Mouse (Mus musculus) inflammation-experienced regulatory T-cells, adult 16 weeks (primary cell): ENCODE results near the gene Rrp1b. TPM values are rescaled to one million over a fixed set of nuclear protein-coding genes. Genes with fewer than 3 reads are reported as not detected.

Source experiments
- polyA plus RNA-seq: library from polyadenylated mRNA; unstranded; fragments of 100-300 nt; shearing (Covaris generic); gene quantifications from one replicate; pipeline ENCODE4 v1.2.1, GENCODE M21; 2017

Rrp1b gene
- 76.9 TPM for polyA plus RNA-seq

DNA sequence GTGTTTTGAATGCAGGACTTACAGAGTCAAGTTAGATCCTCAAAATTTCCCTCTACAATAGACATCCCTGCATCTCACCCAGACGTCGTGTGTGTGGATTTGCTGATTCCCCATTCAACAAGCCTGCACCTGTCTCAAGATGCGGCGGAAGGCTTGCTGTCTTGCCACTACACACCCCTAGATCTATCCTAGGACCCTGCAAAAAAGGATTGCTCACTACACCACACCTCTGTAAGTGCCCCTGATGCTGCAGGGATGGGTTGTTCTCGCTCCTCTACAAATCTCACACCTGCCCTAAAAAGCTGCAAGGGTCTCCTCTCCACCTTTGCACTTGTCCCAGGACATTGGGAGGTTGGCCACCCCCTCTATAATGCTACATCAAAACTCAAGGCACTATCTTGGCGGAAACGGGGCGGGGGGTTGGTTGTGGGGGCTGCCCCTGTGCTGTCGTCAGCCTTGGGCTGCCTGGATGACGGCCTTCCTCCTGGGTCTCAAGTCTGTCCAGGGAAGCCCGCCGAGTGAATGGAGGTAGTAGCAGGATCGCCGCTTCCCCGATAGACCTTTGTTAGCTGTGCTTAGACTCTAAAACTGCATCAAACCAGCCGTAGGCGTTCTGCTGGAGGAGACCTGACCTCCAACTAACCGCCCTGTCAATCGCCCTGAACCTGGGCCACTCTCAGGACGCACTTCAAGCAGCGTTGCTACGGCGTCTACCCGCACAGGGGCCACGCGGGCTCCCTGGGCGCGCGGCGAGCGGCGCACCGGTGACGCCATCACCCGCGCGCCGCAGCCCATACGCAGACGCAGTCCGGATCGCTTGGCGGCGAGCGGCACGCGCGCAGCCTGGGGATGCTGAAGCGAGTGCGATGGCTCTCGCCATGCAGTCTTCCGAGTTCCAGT, at the start of gene Rrp1b, which contains the start of gene Hsf2bp:
Gene Rrp1b, plus strand, starts transcription at position 492 of the 900 bp plus-strand sequence.
Gene Hsf2bp, minus strand, starts transcription at position 741 of the 900 bp plus-strand sequence.

Other genes with a start within 250 kb of the Rrp1b start
- gene Sik1, start 180.3 kb upstream of the Rrp1b start, polyA plus RNA-seq: 9.2 TPM
- gene Hsf2bp, start 249 bp downstream of the Rrp1b start, polyA plus RNA-seq: 1.1 TPM
- gene Notch3, start 130.8 kb downstream of the Rrp1b start, polyA plus RNA-seq: not detected
- gene Ephx3, start 153.4 kb downstream of the Rrp1b start, polyA plus RNA-seq: not detected
- 55.5 TPM for gene Brd4, start 248.6 kb downstream of the Rrp1b start, polyA plus RNA-seq